Mouse (Mus musculus) gastrocnemius, postnatal 36 days (tissue): ENCODE results near the gene Nmb. TPM values are rescaled to one million over a fixed set of nuclear protein-coding genes. Genes with fewer than 3 reads are reported as not detected.
A peak's percentile ranks its signal among the peaks of the same experiment; 100 is the strongest.

Experiments used
- DNase-seq, 2 experiments: peaks; one replicate each; pipeline ENCODE4 v3.0.0; 2022
- intact Hi-C: fragments of 180-260 bp; cut with DNase I; formaldehyde crosslinking; loops from one replicate; pipeline ENCODE4 v1.15.1; 2025
- total RNA-seq, 2 experiments: library from RNA; stranded (reverse); gene quantifications; 2 replicates each; pipeline ENCODE4 v1.2.3; 2021

Gene Nmb
- total RNA-seq, 2 experiments from 2014 or later: 5.2 to 5.4 TPM

DNA sequence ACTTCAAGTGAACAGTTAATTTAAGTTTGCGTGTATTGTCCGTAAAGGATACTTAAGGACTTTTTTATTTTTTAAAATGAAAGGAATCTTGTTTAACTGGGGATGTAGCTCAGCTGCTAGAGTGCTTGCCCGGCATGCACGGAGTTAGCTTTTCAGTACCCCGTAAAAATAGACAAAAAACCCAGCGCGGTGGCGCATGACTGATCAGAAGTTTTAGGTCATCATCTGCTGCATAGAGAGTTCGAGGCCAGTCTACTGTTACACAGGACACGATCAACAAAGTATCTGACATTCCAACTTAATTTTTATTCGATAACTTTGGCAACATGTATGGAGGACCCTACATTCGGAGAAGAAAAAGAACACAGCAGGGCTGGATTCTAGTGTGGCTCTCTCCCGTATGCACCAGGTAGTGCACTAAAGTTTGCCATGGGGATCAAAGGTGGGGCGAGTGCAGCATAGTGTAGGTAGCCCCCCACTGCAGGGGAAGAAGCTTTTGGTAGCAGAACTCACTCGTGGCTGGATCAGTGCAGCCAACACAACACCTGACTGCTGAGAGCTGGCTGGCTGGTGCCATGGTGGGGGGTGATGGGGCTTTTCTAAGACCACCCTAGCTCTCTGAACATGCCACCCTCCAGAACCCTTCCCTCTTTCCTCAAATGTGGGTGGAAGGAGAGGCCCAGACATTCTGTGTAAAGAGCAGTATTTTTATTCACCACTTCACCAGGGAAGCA is 3.2 kb downstream of the Nmb start:
- DNase-seq: no peak
- intact Hi-C loops: loop anchor here (5.0 kb wide), 1 partner anchor 86 kb away; no protein-coding TSS in a partner anchor

GRCm38 (mm10) chr7:80900944-80901501 is 3.9 kb downstream of the Nmb start, which contains the start of gene Wdr73:
TSS of gene Wdr73 (minus strand) at chr7:80901269.
- DNase-seq: peak; percentile 78 to 88
- intact Hi-C loops: loop anchor here (5.0 kb wide), 1 partner anchor 86 kb away; no protein-coding TSS in a partner anchor

DNA sequence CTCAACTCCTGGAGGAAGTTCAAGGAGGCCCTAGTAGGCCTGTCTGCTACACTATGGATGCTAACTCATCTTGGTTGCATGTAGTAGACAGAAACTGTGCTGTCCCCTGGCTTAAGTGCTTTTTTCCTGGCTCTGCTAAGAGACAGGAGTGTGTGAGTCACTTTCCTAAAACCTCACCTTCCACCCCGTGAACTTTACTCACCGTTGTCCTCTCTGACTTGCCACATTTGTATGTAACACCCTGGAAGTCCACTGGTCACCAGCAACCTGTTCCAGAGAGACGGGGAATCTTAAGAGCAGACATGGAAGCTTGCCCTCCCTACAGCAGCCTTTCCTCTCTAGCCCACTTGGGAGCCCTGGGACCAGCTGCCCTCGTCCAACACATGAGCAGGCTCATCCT is 7.2 kb downstream of the Nmb start:
- intact Hi-C loops: no loop called here
- DNase-seq: no peak

- no peak for DNase-seq
- intact Hi-C loops: no loop called here
These were observed 7.7 kb downstream of the Nmb start for GRCm38 (mm10) chr7:80897134-80897533.

DNA sequence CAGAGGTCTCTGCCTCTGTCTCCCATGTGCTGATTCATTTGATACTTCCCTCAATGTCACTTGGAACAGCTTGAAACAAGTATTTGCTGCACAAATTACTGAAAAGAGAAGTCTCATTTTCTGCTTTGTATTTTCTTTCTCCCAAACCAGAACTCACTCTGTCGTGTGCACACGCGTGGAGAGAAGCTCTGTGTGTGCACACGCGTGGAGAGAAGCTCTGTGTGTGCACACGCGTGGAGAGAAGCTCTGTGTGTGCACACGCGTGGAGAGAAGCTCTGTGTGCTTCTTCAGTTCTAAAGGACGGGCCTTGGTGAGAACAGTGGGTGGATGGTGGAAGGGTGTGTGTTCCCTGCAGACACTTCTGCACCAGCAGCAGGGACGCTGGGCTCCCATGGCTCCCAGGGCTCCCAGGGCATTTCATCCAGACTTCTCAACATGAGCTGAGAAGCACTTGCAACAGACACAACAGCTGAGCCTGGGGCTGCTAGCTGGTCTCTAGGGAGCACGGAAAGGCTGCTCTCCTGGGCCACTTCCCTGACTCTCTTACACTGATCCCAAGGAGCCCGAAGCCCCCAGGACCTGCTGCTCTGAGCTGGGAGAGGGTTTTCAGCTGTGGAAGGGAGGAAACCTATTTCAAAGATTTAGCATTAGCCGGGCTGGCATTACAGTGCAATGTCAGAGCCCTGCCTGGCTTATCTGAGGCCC is 9.9 kb downstream of the Nmb start:
- no peak for DNase-seq
- intact Hi-C loops: loop anchor here (5.0 kb wide), 1 partner anchor 242 kb away; no protein-coding TSS in a partner anchor

DNA sequence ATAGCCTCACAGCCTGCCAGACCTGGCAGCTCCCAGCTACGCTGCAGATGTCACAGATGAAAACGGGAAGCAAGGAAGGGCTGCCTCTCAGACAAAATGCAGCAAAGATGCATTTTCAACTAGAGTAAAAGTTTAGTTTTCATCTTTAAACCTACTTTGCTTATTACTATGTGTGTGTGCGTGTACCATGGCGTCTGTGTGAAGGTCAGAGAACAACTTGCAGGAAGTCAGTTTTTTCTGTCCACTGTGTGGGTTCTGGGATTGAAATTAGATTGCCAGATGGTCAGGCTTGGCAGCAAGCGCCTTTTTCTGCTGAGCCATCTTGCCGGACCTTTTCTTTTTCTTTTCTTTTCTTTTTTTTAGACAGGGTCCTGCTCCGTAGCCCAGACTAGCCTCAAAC is 10.7 kb downstream of the Nmb start:
- intact Hi-C loops: loop anchor here (5.0 kb wide), 1 partner anchor 243 kb away; no protein-coding TSS in a partner anchor
- DNase-seq: no peak

DNA sequence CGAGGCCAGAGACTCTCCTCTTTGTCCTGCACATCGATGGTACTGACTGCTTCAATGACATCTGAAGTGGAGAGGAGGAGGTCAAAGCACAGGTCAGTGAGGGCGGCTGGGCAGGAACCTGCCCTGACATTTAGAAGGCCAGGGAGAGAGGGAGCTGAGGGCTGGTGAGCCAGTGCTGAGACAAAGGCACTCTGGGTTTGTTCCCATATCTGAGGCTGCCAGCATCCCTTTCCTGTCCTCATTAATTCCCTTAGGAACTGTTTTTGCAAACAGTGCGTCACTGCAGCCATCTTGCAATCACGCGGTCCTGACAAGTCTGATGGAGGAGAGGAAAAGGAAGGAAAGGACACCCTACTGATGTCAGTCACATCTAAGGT is 11.1 kb downstream of the Nmb start:
- intact Hi-C loops: loop anchor here (5.0 kb wide), 1 partner anchor 244 kb away; no protein-coding TSS in a partner anchor
- no peak for DNase-seq

DNA sequence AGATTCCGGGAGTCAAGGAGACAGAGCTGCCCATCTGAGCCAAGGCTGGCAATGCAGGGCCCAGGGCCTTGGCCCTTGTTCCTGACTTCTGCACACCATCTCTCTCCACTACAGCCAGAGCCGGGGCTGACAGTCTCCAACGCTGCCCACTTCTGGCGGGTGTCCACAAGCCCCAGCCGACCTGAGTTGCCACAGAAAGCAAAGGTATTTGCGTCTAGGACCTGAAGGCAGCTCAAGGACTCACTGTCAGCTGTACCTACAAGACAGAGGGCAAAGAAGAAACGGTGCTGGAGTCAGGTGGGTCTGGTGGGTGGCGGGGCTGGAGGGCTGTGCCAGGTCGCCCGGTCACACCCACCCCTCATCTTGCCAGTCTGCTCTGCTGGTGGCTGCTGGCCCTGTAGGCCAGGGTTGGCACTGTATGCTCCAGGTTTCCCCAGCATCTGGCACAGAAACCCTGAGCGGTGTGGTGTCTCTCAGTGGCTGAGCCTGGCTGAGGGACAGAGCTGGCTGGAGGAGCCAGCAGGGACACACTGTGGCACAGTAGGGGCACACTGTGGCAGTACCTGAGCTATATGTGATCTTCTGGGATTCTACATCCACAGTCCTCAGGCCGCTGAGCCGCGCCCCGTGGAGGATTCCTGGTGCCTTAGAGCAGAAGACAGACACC is 11.7 kb downstream of the Nmb start:
- no peak for DNase-seq
- intact Hi-C loops: loop anchor here (5.0 kb wide), 1 partner anchor 244 kb away; no protein-coding TSS in a partner anchor

GRCm38 (mm10) chr7:80889841-80890241 is 15.0 kb downstream of the Nmb start:
- intact Hi-C loops: loop anchor here (5.0 to 10.0 kb wide), 3 partner anchors 42 to 425 kb away; no protein-coding TSS in a partner anchor
- DNase-seq: no peak

DNA sequence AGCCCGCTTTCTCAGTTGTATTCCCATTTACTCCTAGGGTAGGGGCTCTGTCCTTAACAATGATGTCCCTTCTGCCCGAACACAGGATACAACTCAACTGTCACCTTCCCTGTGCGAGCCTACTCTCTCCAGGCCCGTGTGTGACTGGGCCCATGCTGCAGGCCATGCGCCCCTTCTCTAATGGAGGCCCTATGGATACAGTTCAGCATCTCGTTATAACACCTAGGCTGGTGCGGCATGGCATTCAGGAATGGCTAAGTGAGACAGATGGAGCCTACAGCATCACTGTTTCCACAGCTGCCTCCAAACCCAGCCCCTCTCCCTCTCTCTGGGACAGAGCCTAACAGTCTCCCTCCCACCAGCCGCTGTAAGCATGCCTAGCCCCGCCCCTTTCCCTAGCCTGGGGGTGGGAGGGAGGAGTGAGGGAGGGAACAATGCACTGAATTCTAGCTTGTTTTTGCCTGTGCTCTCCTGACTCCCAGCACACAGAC is 15.8 kb downstream of the Nmb start:
- intact Hi-C loops: loop anchor here (5.0 to 10.0 kb wide), 2 partner anchors 43 to 426 kb away; no protein-coding TSS in a partner anchor
- peak in 1 of 2 experiments; percentile 56 for DNase-seq

DNA sequence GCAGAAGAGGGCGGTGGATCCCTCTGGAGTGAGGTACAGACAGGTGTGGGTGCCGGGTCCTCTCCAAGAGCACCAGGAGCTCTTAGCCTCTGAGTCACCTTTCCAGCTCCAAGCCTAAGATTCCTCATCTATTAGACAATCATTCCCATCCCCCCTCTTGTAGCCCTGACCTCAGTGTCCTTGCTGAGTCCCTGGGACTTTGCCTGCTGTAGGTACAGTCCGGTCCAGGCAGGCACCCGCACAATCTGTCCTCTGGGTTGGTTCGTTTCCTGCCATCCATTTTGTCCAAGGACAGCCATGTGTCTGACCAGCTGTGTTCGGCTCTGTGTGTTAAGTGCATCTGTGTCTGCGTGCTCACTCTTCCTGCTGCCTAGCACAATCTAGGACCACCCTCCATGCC is 16.3 kb downstream of the Nmb start:
- intact Hi-C loops: loop anchor here (5.0 to 10.0 kb wide), 2 partner anchors 44 to 426 kb away; no protein-coding TSS in a partner anchor

GRCm38 (mm10) chr7:80885666-80886065 is 19.2 kb downstream of the Nmb start:
- DNase-seq: no peak
- intact Hi-C loops: loop anchor here (5.0 to 10.0 kb wide), 2 partner anchors 47 to 429 kb away; no protein-coding TSS in a partner anchor

More for the DNA sequence above, 16.3 kb downstream of the Nmb start:
- no peak for DNase-seq

DNA sequence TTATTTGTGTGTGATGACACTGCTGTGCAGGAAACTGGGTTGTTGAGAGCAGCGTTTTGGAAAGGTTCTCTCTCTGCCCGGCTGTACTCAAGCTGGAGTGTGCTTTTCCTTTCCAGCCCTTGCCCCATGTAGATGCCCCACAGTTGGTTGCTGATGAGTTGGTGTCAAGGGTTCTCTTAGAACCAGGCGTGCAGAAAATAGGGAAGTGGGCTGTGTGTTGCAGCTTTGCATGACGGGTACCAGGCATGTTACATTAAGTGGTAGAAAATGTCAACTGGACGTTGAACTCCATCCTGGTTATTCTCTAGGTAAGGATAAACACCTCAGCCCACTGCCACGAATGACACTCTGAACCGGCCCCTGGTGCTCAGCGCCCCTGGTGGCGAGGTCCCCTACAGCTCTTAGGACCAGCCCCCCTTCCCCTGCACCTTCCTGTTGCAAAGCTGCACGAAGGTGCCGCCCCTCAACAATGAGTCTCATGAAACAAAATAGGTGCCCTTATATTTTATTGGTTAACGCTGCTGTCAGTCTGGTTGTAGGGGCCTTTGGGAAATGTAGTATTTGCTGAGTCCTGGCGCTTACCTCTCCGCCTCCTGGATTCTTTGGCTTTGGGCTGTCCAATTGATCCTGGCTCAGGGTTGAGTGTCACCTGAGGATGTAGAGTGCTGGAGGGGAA is 21.9 kb downstream of the Nmb start:
- intact Hi-C loops: loop anchor here (5.0 to 10.0 kb wide), 2 partner anchors 274 to 432 kb away; no protein-coding TSS in a partner anchor
- no peak for DNase-seq

DNA sequence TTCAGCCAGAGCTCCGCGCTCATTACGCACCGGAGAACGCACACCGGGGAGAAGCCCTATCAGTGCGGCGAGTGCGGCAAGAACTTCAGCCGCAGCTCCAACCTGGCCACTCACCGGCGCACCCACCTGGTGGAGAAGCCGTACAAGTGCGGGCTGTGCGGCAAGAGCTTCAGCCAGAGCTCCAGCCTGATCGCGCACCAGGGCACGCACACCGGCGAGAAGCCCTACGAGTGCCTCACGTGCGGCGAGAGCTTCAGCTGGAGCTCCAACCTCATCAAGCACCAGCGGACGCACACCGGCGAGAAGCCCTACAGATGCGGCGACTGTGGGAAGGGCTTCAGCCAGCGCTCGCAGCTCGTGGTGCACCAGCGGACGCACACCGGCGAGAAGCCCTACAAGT is 29.1 kb downstream of the Nmb start:
- intact Hi-C loops: no loop called here
- no peak for DNase-seq

DNA sequence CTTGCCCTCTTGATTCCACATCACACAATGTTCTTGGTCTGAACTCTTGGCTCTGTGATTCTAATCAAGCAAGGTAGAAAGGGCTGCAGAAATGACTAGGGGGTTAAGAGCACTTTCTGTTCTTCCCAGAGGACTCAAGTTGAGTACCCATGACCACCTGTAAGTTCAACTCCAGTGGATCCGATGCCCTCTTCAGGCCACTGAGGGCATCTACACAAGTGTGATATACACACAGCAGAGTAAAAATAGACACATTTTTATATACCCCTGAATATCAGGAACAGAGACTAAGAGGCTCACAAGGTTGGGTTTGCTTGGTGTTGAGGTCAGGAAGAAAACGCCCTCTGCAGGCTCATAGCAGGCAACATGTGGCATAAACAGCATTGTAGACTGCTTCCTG is 31.2 kb downstream of the Nmb start:
- intact Hi-C loops: no loop called here
- DNase-seq: no peak

GRCm38 (mm10) chr7:80873038-80873437 is 31.8 kb downstream of the Nmb start:
- intact Hi-C loops: no loop called here
- no peak for DNase-seq

DNA sequence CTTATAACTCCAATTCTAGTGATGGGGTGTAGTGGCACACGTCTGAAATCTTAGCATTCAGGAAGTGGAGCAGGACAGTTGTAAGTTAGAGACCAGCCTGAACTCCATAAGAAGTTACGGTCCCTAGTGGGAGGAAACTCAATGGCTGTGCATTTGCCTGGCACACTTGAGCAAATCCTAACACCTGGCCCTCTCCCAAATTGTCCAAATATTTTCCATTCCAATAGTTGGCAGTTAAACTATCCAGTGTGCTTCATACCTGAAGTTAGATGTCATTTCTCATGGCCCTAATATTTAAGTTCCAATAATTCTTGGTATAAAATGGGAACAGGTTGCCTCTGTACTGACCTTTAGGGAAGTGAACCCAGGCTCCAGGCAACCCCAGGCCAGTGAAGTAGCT is 36.2 kb downstream of the Nmb start:
- intact Hi-C loops: no loop called here
- no peak for DNase-seq

DNA sequence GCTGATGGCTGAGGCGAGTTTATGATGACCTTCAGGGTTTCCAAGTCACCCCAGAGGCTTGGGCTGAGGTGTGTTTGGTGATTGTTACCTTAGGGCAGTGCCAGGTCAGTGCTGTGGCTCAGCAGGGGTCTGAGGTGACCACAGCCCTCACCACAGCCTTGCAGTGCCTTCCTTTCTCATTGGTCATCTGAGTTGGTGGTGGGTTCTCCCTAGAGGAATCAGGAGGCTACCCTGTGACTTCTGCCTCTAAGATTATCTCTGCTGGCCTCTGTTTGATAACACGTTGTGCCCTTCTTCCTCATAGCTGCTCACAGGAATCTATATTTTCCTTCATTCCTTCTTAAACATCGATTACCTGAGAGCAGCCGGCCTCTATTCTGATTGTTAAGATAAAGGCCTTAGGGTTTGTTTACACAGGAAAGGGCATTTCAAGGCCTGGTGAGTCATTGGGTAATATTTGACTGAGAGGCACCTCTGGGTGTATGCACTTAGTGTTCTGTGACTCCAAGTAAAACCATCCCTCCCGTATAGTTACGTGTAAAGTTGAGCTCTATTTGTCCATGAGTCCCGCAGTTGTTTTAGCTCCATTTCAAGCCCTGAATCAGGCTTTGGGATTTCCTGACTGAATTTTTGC is 38.2 kb downstream of the Nmb start:
- no peak for DNase-seq
- intact Hi-C loops: no loop called here

- DNase-seq: no peak
- intact Hi-C loops: no loop called here
These were observed 39.4 kb downstream of the Nmb start for GRCm38 (mm10) chr7:80865521-80865920.
